Mouse (Mus musculus): Measurements from ENCODE around the gene Ppil1. TPM values are rescaled to one million over a fixed set of nuclear protein-coding genes. Genes with fewer than 3 reads are reported as not detected.
A peak's percentile ranks its signal among the peaks of the same experiment; 100 is the strongest.

The Ppil1 gene
- polyA plus RNA-seq, 1 experiment from 2014 or later = 106 TPM

DNA sequence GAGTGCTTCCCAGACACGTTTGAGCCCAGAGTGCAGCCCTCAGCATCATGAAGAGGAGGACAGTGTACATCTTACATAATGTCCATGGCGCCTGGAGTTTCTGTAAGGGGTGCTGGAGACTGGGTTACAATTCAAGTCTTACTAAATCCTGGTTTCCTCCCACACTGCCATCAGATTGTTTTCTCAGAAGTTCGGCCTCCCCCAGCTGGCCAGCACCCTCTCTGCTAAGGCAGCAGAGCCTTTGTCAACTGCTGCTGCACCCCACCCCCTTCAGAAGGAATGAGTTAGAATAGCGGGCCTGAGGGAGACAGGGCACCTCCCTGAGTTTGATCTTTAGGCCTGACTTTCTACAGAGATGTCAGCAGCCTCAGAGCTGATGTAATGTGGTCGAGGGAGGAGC lies 38.2 kb upstream of the Ppil1 start:
- ATAC-seq (ENCODE audit: extremely low read depth, insufficient number of reproducible peaks, low FRiP score, low TSS enrichment) = no peak
- Histone ChIP-seq H3K27ac (replicated peaks) (peak overlapping the region; percentile 12; the same call in 1 of the 2 replicates), H3K4me3 (no peak overlapping the region), H3K4me1 (peaks cover 64% of the 10 kb centered on the region), H3K9ac (no peak overlapping the region), H3K27me3 (replicated peaks) (0 out of 2 replicates have a peak, but pooled peaks cover 2% of the 10 kb centered on the region), H3K36me3 (peaks cover 45% of the 10 kb centered on the region), H3K4me2 (no peak overlapping the region), H3K9me3 (no peaks in the 10 kb centered on the region)
- WGBS = 43% methylated on average over 5 of the region's 5 CpGs

DNA sequence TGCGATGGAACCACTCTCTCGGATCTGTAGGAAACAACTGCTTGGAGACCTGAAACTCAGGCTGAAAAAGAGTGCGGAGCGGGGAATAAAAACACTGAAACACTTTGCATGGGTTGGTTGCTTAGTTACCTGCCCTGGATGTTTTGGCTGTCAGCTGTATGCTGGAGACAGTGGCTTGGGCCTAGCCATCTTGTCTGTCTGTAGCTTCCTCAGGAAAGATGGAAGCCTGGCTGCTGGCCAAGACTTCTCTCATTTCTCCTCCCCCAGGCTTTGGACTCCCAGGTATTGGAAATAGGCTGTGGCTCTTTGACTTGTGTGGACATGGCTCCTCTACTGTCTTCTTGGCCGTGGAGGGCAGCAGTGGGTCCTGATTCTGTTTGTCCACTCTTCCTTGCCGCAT lies 37.4 kb upstream of the Ppil1 start:
- Histone ChIP-seq H3K9me3 (no peaks in the 10 kb centered on the region), H3K27me3 (replicated peaks) (no peaks in the 10 kb centered on the region), H3K4me1 (peaks cover 64% of the 10 kb centered on the region), H3K27ac (replicated peaks) (peak overlapping the region; percentile 30; the same call in 1 of the 2 replicates), H3K9ac (no peak overlapping the region), H3K4me3 (no peak overlapping the region), H3K36me3 (peaks cover 51% of the 10 kb centered on the region), H3K4me2 (no peak overlapping the region)
- no peak for ATAC-seq (ENCODE audit: extremely low read depth, insufficient number of reproducible peaks, low FRiP score, low TSS enrichment)
- WGBS = 85% methylated on average over 6 of the region's 6 CpGs

DNA sequence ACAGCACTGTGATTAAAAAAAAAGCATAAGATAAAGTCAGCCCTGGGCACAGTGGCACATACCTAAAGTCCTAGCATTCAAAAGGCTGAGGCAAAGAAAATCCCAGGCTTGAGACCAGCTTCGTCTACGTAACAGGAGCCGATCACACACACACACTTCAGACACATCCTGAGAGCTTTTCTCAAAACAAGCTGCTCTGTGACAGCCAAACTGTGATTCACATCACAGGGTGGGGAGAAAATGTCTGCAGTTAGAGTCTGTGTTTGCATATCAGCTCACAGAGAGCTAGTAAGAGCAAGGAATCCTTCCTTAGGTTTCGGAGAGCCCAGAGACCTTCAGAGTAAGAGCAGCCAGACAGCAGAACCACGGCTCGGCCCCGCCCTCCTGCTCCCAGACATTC lies 36.9 kb upstream of the Ppil1 start:
- Histone ChIP-seq H3K27ac (replicated peaks) (peak overlapping the region; percentile 30; the same call in 1 of the 2 replicates), H3K9ac (no peak overlapping the region), H3K9me3 (no peaks in the 10 kb centered on the region), H3K4me3 (no peak overlapping the region), H3K27me3 (replicated peaks) (no peaks in the 10 kb centered on the region), H3K4me2 (no peak overlapping the region), H3K4me1 (peaks cover 63% of the 10 kb centered on the region), H3K36me3 (peaks cover 56% of the 10 kb centered on the region)
- no peak for ATAC-seq (ENCODE audit: extremely low read depth, insufficient number of reproducible peaks, low FRiP score, low TSS enrichment)
- 83% methylated on average over 7 of the region's 7 CpGs for WGBS

DNA sequence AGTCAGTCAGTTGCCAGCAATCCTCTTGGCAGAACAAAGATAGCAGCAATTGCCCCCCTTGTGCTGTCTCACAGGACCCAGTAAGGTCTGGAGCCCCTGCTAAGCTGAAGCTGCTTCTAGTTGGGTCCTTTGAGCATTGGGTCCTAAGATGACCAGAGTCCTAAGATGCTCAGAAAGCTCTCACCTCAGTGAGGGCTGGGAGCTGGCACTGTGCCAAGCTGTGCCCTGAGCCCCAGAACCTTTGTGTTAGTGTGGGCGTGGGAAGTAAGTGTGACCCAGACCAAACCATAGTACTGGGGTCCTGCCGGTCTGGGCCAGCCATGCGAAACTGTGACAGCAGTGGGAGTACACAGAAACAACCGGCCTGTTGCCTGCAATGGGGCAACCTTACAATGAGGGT lies 35.3 kb upstream of the Ppil1 start:
- Histone ChIP-seq H3K27me3 (replicated peaks) (no peaks in the 10 kb centered on the region), H3K27ac (replicated peaks) (no peak overlapping the region), H3K9ac (no peak overlapping the region), H3K36me3 (peaks cover 73% of the 10 kb centered on the region), H3K4me1 (peaks cover 46% of the 10 kb centered on the region), H3K4me2 (no peak overlapping the region), H3K4me3 (no peak overlapping the region), H3K9me3 (no peaks in the 10 kb centered on the region)
- 91% methylated on average over 4 of the region's 4 CpGs for WGBS
- no peak for ATAC-seq (ENCODE audit: extremely low read depth, insufficient number of reproducible peaks, low FRiP score, low TSS enrichment)

DNA sequence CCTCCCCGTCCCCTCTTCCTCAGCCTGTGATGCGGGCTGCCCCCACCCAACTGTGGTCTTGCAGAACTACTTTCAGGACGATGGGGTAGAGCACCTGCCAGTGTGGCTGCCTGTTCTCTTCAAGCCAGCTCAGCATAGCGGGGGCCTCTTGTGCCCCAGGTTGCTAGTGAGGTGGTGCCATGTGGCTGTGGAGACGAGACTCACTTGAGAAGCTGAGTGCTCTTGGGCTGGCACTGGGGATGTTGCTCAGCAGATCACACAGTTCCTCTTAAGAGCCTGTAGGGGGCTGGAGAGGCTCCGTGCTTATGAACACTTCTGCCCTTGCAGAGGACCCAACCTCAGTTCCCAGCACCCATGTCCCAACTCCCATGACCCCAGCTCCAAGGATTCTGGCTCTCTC lies 33.8 kb upstream of the Ppil1 start:
- Histone ChIP-seq H3K9me3 (no peaks in the 10 kb centered on the region), H3K4me2 (no peak overlapping the region), H3K27me3 (replicated peaks) (no peaks in the 10 kb centered on the region), H3K4me3 (no peak overlapping the region), H3K9ac (no peak overlapping the region), H3K27ac (replicated peaks) (no peak overlapping the region), H3K4me1 (peaks cover 33% of the 10 kb centered on the region), H3K36me3 (peaks cover 87% of the 10 kb centered on the region)
- ATAC-seq (ENCODE audit: extremely low read depth, insufficient number of reproducible peaks, low FRiP score, low TSS enrichment) = no peak
- 85% methylated on average over 6 of the region's 6 CpGs for WGBS

DNA sequence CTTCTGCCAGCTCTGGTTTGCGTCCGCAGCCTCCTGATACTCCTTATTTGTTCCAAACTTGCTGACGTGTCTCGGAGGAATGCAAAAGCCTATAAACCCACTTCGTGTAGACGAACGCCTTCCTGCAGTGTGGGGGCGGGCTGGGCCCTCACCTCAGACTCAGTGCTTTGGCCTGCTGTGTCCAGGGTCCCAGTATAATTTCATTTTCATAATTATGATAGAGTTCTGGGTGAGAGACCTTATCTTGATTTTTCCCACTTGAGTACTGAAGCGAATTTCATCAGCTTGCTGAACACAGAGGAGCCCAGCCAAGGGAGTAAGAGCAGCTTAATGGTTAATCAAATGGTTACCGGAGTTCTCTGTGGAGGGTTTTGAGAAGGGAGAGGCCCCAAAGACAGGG lies 33.3 kb upstream of the Ppil1 start:
- Histone ChIP-seq H3K36me3 (peaks cover 90% of the 10 kb centered on the region), H3K27me3 (replicated peaks) (no peaks in the 10 kb centered on the region), H3K9ac (no peak overlapping the region), H3K27ac (replicated peaks) (no peak overlapping the region), H3K4me2 (no peak overlapping the region), H3K4me3 (no peak overlapping the region), H3K4me1 (peaks cover 28% of the 10 kb centered on the region), H3K9me3 (no peaks in the 10 kb centered on the region)
- ATAC-seq (ENCODE audit: extremely low read depth, insufficient number of reproducible peaks, low FRiP score, low TSS enrichment) = no peak
- WGBS = 53% methylated on average over 10 of the region's 10 CpGs

DNA sequence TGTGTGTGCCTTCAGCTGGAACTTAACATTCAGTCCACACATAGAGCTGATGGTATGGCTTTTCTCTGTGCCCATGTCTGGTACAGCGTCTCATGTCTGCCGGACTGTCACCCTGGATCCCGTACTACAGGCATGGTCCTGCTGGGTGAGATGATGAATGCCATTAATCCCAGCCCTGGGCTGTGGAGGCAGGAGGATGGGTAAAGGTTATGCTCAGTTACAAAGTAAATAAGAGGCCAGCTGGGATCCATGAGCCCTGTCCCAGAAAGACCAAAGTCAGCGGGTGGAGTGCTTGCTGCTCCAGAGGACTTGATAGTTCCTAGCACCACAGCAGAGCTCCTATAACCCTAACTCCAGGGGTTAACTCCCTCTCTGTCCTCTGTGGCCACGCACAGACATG lies 31.8 kb upstream of the Ppil1 start:
- no peaks in the 10 kb centered on the region for H3K27me3 ChIP-seq (replicated peaks)
- no peak overlapping the region for H3K4me3 ChIP-seq
- H3K4me2 ChIP-seq = no peak overlapping the region
- H3K9me3 ChIP-seq = no peaks in the 10 kb centered on the region
- ATAC-seq (ENCODE audit: extremely low read depth, insufficient number of reproducible peaks, low FRiP score, low TSS enrichment) = no peak
- no peak overlapping the region for H3K27ac ChIP-seq (replicated peaks)
- peaks cover 93% of the 10 kb centered on the region for H3K36me3 ChIP-seq
- 79% methylated on average over 5 of the region's 5 CpGs for WGBS
- no peak overlapping the region for H3K9ac ChIP-seq
- H3K4me1 ChIP-seq = peaks cover 14% of the 10 kb centered on the region

DNA sequence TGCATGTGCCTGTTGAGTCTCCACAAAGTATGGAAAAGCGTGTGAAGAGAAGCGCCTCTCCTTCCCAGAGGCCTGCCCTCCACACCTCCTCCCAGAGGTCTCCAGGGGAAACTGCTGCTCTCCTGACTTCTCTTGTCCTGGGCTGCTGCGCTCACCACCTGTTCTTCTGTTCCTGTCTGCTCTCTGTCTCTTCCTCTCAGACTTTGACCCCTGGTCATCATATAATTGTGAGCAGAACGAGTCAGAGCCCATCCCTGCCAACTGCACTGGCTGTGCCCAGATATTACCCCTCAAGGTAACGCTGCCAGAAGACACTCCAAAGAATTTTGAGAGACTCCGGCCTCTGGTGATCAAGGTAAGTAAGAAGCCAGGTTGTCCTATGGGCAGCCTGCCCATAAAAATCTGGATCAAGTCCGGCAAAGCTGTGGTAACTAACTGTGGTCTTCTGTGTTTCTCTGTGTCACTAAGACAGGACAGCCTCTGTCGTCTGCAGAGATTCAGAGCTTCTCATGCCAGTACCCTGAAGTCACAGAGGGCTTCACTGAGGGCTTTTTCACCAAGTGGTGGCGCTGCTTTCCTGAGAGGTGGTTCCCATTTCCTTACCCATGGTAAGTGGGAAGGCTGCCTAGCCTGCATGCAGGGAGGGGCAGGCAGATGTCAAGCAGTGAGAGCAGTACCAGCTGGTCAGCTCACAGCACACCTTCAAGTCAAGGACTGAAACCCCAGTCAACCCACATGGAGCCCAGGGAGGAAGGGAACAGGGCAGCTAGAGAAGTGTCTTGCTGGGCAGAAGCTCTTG lies 30.0 kb upstream of the Ppil1 start:
- Histone ChIP-seq H3K4me1 (peaks cover 6% of the 10 kb centered on the region), H3K9me3 (no peaks in the 10 kb centered on the region), H3K36me3 (peaks cover 81% of the 10 kb centered on the region), H3K27ac (replicated peaks) (no peak overlapping the region), H3K9ac (no peak overlapping the region), H3K27me3 (replicated peaks) (no peaks in the 10 kb centered on the region), H3K4me3 (no peak overlapping the region), H3K4me2 (no peak overlapping the region)
- ATAC-seq (ENCODE audit: extremely low read depth, insufficient number of reproducible peaks, low FRiP score, low TSS enrichment) = no peak
- 76% methylated on average over 9 of the region's 9 CpGs for WGBS

DNA sequence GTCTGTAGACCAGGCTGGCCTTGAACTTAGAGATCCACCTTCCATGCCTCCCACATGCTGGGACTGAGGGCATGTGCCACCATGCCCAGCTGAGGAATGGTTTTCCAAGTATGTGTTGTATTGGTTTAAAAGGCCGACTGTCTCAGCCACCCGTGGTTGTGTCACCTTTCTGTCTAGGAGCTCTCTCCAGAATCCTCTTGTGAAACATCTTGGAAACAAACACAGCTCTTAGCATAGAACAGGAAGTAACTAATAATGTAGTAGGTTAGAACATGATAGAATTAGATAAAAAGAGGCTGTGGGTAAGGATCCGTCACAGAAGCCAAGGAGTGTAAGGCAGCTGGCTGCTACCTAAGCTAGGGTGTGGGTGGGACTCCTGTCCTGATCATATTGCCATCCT lies 29.0 kb upstream of the Ppil1 start:
- Histone ChIP-seq H3K4me2 (no peak overlapping the region), H3K9ac (no peak overlapping the region), H3K4me1 (peaks cover 5% of the 10 kb centered on the region; the same call in 1 of the 2 replicates), H3K36me3 (peaks cover 77% of the 10 kb centered on the region), H3K27ac (replicated peaks) (no peak overlapping the region), H3K27me3 (replicated peaks) (no peaks in the 10 kb centered on the region), H3K9me3 (no peaks in the 10 kb centered on the region), H3K4me3 (no peak overlapping the region)
- no peak for ATAC-seq (ENCODE audit: extremely low read depth, insufficient number of reproducible peaks, low FRiP score, low TSS enrichment)
- WGBS = 84% methylated on average over 3 of the region's 3 CpGs

DNA sequence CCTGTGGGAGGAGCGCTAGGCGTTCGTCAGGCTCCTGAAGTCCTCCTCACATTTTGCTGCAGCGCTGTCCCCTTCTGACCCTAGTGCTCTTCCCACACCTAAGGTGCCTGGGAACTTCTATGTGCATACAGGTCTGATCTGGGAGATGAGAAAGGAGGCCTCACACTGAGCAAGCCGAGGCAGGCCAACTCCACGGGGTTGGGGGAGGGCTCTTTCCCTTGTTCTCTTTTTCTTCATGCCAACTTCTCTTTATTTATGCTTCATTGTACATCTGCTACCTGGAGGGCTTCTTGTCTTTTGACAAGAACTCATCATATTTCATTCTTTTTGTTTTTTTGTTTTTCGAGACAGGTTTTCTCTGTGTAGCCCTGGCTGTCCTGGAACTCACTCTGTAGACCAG lies 27.8 kb upstream of the Ppil1 start:
- Histone ChIP-seq H3K4me1 (no peaks in the 10 kb centered on the region), H3K27ac (replicated peaks) (no peak overlapping the region), H3K36me3 (peaks cover 68% of the 10 kb centered on the region), H3K27me3 (replicated peaks) (no peaks in the 10 kb centered on the region), H3K4me2 (no peak overlapping the region), H3K9me3 (no peaks in the 10 kb centered on the region), H3K4me3 (no peak overlapping the region), H3K9ac (no peak overlapping the region)
- ATAC-seq (ENCODE audit: extremely low read depth, insufficient number of reproducible peaks, low FRiP score, low TSS enrichment) = no peak
- WGBS = 83% methylated on average over 7 of the region's 7 CpGs

DNA sequence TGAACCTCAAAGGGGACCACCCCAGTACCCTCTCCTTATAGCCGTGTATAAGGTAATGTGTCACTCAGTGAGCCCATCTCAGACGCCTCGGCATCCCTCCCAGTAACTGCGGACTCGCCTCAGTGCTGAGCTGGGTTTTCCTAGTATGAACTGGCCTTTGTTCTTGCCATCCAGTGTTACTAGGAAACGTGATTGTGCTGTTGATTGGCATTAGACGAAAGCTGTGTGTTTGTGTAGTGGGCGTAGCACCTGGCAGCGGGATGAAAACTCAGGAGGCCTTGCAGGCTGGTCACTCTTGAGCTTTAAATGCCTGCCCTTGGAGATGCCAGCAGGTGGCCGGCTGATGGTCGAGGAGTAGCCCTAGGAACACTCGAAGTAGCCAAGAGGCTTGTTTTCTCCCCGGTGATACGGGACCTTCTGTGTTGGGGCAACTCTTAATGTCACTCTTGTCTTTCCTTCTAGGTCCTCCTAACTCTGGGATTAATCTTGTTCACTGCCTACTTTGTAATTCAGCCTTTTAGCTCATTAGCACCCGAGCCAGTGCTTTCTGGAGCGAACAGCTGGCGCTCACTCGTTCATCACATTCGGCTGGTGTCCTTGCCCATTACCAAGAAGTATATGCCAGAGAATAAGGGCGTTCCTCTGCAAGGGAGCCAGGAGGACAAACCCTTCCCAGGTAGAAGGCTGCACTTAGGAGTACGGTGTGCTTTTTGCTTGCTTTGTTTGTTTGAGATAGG lies 18.4 kb upstream of the Ppil1 start:
- H3K4me2 ChIP-seq = no peak overlapping the region
- H3K9ac ChIP-seq = no peak overlapping the region
- H3K27me3 ChIP-seq (replicated peaks) = no peaks in the 10 kb centered on the region
- no peaks in the 10 kb centered on the region for H3K9me3 ChIP-seq
- 76% methylated on average over 21 of the region's 21 CpGs for WGBS
- H3K4me3 ChIP-seq = no peak overlapping the region
- H3K36me3 ChIP-seq = peaks cover 64% of the 10 kb centered on the region
- H3K4me1 ChIP-seq = no peaks in the 10 kb centered on the region
- H3K27ac ChIP-seq (replicated peaks) = no peak overlapping the region
- no peak for ATAC-seq (ENCODE audit: extremely low read depth, insufficient number of reproducible peaks, low FRiP score, low TSS enrichment)

Data from heart, embryonic 13.5 days (tissue).